Mouse (Mus musculus) brown adipose tissue, adult 24 weeks (tissue): Measurements from ENCODE around the gene C2cd4c. TPM values are rescaled to one million over a fixed set of nuclear protein-coding genes. Genes with fewer than 3 reads are reported as not detected.

Experiments used
- H3K27ac ChIP-seq: fragments of 200-500 bp; replicated peaks from 2 replicates; pipeline ENCODE4 v1.5.1; 2012; ENCODE audit warnings: low read depth, mild to moderate bottlenecking, low read length
- H3K4me1 ChIP-seq: fragments of 200-500 bp; 2 replicates; pipeline ENCODE4 v1.6.1; 2012; ENCODE audit warnings: low read length, mixed read lengths; ENCODE audit not compliant: control insufficient read depth, insufficient read depth, insufficient read length
- H3K4me3 ChIP-seq: fragments of 200-500 bp; 2 replicates; pipeline ENCODE4 v1.5.1; 2012; ENCODE audit warnings: low read depth, mild to moderate bottlenecking, low read length, moderate library complexity; ENCODE audit not compliant: insufficient read depth
- polyA plus RNA-seq: library from polyadenylated mRNA; stranded (reverse); fragments of >200 nt; gene quantifications from 2 replicates; pipeline ENCODE4 v1.2.4, GENCODE M21; 2012; ENCODE audit not compliant: missing spikeins, insufficient read depth, insufficient read length

The C2cd4c gene
- polyA plus RNA-seq, 1 experiment = 0.48 TPM

DNA sequence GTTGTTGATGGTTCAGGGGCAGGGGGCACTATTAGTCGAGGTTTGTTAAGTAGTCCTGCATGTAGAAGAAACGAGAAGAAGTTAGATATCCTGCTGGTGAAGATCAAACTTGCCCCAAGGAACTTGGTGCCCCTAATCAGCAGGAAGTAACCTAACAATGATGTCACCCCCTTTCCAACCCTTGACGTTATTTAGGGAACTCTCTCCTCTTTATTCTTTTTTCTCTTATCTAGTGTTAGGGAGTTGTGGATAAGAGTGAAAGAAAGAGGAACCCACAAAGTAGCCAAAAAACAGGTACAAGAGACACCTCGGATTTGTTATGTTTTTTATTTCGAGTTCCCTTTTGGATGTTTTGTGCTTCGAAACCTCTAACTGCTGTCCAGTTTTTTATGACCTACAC is 19.7 kb downstream of the C2cd4c start:
- no peak overlapping the region for H3K27ac ChIP-seq
- H3K4me1 ChIP-seq = no peaks in the 10 kb centered on the region
- H3K4me3 ChIP-seq = no peak overlapping the region

DNA sequence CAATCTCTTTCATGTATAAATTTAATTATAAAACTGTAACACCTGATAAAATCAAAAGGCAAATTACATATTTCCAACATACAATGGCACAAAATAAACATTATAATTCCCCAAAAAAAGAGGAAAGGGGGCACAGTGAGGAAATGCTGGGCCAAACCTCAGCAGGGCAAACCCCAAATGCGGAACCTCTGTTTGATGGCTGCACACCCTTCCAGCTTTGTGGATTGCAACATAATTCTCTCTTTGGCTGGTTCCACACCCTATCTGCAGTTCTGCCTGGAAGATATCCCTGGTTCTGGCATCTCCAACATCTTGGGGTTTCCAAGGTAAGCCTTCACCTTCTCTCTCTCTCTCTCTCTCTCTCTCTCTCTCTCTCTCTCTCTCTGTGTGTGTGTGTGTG is 23.1 kb downstream of the C2cd4c start:
- Histone ChIP-seq H3K27ac (no peak overlapping the region), H3K4me3 (no peak overlapping the region), H3K4me1 (no peaks in the 10 kb centered on the region)

DNA sequence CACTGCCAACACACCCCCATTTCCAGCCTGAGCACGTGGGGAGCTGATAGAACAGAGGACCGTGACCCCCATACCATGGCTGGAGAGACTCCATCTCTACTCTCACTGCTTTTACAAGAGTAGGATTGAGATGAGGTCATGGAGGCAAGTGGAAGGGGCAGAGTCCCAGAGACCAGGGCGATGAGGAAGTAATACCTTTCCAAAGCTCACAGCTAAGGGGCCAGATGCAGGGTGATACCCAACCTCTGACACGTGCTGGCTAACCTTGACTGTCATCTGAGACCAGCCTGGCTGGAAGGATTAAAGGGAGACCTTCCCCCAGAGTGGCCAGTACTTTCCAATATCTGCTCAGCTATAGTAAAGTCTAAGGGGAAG is 26.1 kb downstream of the C2cd4c start:
- Histone ChIP-seq H3K4me3 (no peak overlapping the region), H3K4me1 (no peaks in the 10 kb centered on the region), H3K27ac (no peak overlapping the region)

DNA sequence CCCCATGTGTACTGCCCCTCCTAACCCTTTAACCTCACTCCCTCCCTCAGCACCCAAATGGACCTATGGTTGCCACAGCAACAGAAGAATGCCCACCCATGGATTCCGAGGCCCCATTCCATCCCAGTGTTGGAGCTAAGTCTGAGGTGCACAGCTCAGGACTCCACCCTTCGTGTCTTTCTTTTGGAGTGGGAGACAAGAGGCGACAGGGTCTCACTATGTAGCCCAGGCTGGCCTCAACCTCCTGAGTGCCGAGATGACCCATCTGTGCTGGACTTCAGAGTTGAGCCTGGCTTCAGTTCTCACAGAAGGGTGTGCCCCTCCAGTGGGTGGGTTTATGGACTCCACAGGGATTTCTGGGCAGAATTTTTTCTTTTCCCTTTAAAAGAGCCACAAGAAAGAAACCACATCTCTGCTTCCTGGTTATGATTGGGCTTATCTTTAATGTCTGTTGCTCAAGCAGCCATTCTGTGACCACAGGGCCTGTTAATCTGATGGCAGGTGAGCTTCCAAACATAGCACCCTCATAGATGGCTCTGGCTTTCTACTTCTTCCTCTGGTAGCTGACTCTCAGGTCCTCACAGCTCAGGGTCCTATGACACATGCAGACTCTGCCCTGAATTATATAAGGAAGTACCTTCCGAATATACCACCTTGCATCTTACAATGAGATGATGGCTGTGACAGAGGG is 26.6 kb downstream of the C2cd4c start, which contains the start of gene Theg:
Gene Theg, minus strand, starts transcription at position 271 of the 691 bp plus-strand sequence.
- Histone ChIP-seq H3K27ac (no peak within 1 kb of the TSS), H3K4me3 (no peak within 1 kb of the TSS), H3K4me1 (no peaks in the 10 kb centered on the region)

DNA sequence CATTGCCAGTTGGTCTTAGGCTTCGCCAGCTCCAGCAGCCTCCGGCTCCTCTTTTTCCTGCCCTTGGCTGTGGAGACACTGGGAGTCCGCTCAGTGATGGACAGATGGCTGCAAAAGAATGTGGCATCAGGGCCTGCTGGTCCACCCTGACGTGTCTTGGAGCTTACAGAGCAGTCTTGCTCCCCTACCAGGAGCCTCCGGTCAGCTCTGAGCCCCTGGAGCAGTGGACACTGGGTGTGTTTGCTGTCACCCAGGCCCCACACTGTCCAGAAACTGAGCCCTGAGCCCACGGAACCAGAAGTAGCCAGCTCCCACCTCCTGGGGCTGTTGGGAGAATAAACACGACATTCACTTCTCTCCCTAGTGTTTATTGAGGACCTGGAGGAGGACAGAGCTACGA is 27.6 kb downstream of the C2cd4c start:
- Histone ChIP-seq H3K4me1 (no peaks in the 10 kb centered on the region), H3K27ac (no peak overlapping the region)

DNA sequence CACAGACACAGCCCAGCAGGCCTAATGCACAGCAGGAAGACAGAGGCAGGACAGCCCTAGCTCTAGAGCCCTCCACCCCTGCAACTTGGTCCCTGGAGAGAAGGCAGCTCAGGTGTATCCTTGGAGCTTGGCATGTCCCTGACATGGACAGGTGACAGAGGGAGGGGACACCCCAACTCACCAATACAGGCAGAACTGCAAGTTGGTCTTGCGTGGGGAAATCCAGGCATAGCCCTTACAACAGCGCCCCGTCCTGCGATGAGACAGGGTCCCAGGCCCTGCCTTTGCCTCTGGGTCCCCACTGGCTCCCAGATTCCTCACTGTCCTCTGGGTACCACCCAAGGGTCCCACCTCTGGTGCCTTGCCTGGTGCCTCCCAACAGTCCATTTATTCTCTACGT is 28.1 kb downstream of the C2cd4c start:
- H3K4me3 ChIP-seq = no peak overlapping the region
- no peak overlapping the region for H3K27ac ChIP-seq
- no peaks in the 10 kb centered on the region for H3K4me1 ChIP-seq

More for the DNA sequence above, 27.6 kb downstream of the C2cd4c start:
- no peak overlapping the region for H3K4me3 ChIP-seq

DNA sequence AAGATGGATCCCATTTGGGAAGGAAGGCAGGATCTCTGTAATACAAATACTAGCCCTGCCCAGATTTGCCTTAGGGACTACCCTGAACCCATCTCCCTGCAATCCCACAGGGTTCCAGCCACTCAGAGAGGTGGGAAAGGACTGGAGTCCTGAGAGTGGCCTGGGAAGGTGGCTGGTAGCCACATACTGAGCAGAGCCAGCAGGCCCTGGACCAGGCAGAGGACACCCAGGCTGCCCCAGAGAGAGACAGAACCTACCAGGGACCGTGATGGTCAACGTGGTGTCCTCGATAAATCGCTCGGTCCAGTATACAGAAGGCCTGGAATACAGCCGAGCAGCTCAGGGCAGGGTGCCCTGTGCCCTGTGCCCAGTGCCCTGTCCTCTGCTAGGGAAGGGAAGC is 28.7 kb downstream of the C2cd4c start:
- Histone ChIP-seq H3K27ac (no peak overlapping the region), H3K4me3 (no peak overlapping the region), H3K4me1 (no peaks in the 10 kb centered on the region)

DNA sequence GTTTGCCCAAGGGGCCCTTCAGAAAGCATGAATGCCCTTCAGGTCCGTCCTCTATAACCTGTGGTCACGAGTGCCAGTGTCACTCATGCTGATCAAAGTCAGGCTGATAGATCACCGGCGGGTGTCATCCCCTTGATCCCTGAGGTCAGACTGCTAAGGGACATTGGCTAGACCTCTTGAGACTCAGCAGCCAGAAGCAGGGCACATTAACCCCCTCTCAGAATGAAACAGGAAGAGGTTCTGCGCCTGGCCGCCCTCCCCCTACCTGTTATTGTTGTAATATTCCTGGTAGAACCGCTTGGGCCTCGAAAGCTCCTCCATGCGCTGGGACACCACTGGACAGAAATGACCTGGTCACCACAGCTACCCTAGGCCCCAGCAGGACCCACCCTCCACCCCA is 29.4 kb downstream of the C2cd4c start:
- Histone ChIP-seq H3K4me1 (no peaks in the 10 kb centered on the region), H3K4me3 (no peak overlapping the region), H3K27ac (no peak overlapping the region)

DNA sequence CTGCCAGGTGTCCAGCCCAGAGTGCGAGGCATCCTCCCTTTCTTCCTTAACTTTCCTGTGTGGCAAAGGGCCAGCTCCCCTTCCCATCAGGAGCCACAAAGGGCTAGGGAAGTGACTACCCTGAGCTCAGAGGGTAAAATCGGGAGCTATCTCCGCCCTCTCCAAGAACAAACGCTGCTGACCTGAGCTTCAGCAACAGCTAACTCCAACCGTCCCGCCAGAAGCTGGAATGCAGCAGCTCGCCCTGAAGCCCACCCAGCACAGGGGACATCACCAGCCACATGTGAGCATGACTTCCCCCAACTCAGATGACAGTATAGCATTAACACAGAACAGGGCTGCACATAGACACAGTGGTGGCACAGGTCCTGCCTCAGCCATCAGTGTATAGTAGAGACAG is 29.8 kb downstream of the C2cd4c start:
- Histone ChIP-seq H3K4me3 (no peak overlapping the region), H3K27ac (no peak overlapping the region), H3K4me1 (no peaks in the 10 kb centered on the region)

DNA sequence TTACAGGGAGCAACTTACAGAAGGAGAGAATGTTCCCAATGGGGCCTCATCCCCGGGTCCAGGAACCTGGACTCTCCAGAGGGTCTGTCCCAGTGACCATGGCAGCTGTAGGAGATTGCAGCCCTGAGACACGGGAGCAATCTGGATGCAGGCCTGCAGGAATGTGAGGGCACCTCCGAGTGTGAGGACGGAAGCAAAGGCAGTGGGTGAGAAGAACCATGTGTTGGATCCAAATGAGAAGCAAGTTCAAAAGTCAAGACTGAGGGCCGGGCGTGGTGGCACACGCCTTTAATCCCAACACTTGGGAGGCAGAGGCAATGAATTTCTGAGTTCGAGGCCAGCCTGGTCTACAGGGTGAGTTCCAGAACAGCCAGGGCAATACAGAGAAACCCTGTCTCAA is 32.3 kb downstream of the C2cd4c start:
- Histone ChIP-seq H3K4me3 (no peak overlapping the region), H3K4me1 (no peaks in the 10 kb centered on the region), H3K27ac (no peak overlapping the region)

DNA sequence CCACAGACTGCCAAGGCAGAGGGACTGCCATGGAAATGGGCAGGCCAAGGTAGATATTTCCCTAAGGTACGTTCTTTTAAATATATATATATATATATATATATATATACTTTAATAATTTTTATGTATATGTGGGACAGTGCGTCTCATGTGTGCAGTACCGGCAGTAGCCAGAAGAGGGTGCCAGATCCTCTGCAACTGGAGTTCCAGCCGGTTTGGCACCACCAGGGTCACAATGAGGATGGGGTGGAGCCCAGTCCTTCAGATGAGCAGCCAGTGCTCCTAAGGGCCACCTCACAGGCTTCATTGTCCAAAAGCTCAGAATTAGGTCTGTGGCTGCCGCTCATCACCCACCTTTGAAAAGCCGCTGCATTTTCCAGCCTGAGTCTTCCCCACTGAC is 33.0 kb downstream of the C2cd4c start:
- no peaks in the 10 kb centered on the region for H3K4me1 ChIP-seq
- no peak overlapping the region for H3K4me3 ChIP-seq
- no peak overlapping the region for H3K27ac ChIP-seq

DNA sequence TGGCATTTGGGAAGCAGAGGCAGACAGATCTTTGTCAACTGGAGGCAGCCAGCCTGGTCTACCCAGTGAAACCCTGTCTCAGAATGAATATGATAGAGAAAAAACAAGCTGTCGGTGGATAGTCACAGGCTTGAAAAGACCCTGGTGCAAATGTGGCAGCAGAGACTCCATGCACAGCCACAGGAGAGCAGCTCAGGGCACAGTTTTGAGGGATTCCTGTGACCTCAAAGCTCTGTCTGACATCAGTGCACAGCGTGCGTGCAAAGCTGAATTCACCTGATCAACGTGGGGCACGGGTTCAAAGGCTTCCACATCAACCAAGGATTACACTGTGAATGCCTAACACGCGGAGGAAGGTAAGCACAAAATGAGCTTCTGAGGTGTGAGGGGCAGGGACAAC is 33.5 kb downstream of the C2cd4c start:
- Histone ChIP-seq H3K4me3 (no peak overlapping the region), H3K4me1 (no peaks in the 10 kb centered on the region), H3K27ac (no peak overlapping the region)

DNA sequence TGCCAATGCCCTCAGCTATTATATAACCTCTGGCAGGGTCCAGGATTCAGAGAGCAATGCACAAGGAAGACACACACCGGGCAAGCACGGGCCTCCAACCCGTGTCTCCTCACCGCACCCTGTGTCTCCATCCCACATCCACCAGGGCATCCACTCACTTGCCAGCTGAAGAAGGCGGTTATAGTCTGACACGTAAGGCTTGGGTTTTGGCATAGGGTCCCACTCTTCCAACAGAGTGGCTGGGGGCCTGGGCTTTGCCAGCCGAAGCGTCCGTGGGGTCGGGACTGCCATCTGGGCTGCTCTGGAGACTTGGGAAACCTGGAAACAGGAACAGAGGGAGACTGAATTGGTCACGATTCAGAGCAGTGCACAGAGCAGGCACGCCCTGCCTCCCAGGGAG is 34.0 kb downstream of the C2cd4c start:
- no peaks in the 10 kb centered on the region for H3K4me1 ChIP-seq
- H3K4me3 ChIP-seq = no peak overlapping the region
- no peak overlapping the region for H3K27ac ChIP-seq

DNA sequence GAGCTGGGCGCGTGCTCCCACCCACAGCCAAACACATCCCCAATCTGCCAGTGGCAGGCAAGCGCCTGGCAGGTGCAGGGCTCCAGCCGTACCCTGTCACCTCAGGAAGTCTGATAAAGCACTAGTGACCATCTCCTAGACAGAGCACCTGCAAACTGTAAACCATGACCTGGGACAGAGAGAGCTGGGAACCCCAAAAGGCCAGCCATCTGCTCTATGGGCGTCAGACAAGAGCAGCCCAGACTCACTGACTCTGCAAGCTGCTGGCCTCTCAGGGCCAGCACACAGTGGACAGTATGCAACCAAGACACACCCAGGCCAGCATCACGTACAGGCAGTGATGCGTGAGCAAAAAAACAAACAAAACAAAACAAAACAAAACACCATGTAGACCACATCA is 34.9 kb downstream of the C2cd4c start:
- H3K27ac ChIP-seq = no peak overlapping the region
- no peaks in the 10 kb centered on the region for H3K4me1 ChIP-seq
- no peak overlapping the region for H3K4me3 ChIP-seq

DNA sequence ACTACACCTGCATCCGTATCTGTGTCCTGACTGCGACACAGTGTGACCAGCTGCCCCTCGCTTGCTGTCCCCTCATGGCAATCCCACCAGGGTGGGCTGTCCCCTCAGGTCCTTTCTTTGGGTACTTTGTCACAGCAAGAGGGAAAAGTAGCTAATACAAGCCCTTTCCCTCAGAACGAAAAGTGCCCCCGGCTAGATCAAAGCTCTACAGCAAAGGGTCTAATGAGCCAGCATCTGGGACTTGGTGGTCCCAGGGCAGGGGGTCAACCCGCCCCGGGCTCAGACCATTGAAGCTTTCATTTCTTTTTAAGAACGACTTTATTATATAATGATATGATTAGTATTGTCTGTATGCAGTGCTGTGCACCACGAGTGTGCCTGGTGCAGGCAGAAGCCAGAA is 35.5 kb downstream of the C2cd4c start:
- Histone ChIP-seq H3K4me1 (no peaks in the 10 kb centered on the region), H3K27ac (no peak overlapping the region), H3K4me3 (no peak overlapping the region)

DNA sequence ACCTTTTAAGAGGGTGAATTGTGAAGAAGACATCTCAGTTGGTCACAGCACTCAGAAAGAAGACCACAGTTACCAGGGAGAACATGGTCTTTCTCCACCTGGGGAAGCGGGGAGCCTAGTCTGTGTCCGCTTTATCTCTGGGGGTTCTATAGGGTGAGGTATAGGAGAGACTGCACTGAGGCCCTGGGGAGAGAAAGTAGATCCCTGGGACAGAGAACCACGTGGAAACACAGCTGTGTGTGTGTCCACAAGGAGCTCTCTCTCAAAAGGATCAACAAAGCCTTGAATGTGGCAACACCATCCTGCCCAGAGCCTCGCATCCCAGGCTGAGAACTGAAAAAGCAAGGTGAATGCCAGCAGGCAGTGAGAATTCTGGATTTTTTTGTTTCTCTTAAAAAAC is 36.4 kb downstream of the C2cd4c start:
- no peak overlapping the region for H3K27ac ChIP-seq
- H3K4me1 ChIP-seq = no peaks in the 10 kb centered on the region
- no peak overlapping the region for H3K4me3 ChIP-seq

DNA sequence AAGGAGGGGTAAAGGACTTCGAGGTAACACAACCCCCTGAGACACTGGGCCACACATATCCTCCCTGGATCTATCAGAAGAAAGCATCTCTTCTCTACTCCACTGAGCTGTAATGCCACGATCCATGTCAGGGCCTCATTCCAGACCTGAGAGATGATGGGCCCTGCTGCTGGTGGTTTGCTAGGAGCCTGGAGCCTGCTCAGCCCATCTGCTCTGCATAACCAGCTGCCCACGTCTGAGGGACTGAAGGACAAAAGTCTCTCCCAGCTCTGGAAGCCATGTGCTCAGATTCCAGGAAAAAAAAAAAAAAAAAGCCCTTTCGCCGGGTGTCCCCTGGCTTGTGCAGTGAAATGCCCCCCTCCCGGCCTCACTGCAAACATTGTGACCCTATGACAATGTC is 38.1 kb downstream of the C2cd4c start:
- Histone ChIP-seq H3K4me1 (no peaks in the 10 kb centered on the region), H3K27ac (no peak overlapping the region), H3K4me3 (no peak overlapping the region)
